Comparison of ENCODE assay signal across 11 mouse cellular contexts in the genomic region with DNA sequence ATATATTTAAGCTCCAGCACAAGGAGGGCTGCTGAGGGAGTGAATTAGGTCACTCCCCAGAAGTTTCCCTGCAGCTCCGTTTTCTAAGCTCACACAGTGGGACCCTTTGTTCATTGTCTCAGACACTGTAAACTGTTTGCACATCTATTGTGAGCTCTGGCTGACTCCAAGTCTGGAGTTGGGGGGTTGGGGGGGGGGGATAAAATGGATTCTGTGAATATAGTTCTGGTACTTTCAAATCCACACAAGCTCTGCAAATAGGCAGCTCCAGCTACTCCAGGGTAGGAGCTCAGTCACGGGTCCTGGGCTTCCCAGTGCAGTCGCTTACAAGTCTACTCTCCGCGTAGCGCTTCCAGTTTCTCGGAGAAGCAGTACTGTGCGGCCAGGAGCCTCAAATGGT.
DNase-seq lines count a peak whose midpoint lies in the region; ATAC-seq and TF ChIP-seq lines count a peak whose summit lies in the region.
"Had no signal": no experiment of that assay in that cellular context is flagged by ENCODE, and none has a peak within 500 bp of the region (broad histone marks: within the 10 kb centered on the region; RNA-seq: fewer than 3 reads in every experiment).

No protein-coding gene starts in this region.

- H3K4me1 ChIP-seq in heart, embryonic 13.5 days = peaks cover 50% of the 10 kb centered on the region
- no peaks in the 10 kb centered on the region for H3K4me1 ChIP-seq in hindbrain, embryonic 11.5 days (replicated peaks; ENCODE audit: control insufficient read depth, insufficient read depth, low read length)
- 0 out of 2 replicates have a peak, but pooled peaks cover 3% of the 10 kb centered on the region for H3K4me1 ChIP-seq in midbrain, postnatal 0 days (ENCODE audit: insufficient read depth, low read length)

- no peak overlapping the region for H3K4me3 ChIP-seq in heart, embryonic 13.5 days
- no peak overlapping the region for H3K4me3 ChIP-seq in hindbrain, embryonic 11.5 days (ENCODE audit: low read depth, low read length)
- no peak overlapping the region for H3K4me3 ChIP-seq in midbrain, postnatal 0 days (ENCODE audit: low read depth, low read length)

- DNase-seq in heart, postnatal 10 days = no peak
- DNase-seq in brain, adult 2 months (ENCODE audit: low read depth, low spot score) = peak; percentile 80
- peak; percentile 55 for DNase-seq in hindbrain, embryonic 11.5 days (ENCODE audit: low spot score)
- peak; percentile 65 for DNase-seq in midbrain, postnatal 0 days (ENCODE audit: low spot score)
- no peak for DNase-seq in gastrocnemius, postnatal 36 days
- no peak for DNase-seq in left cerebral cortex, postnatal 14 days (ENCODE audit: low spot score in 2 of 2)
- DNase-seq in frontal cortex, postnatal 14 days (ENCODE audit: low spot score in 2 of 2) = no peak
- DNase-seq: cerebellum, postnatal 10 days; gastrocnemius, postnatal 14 days; liver, postnatal 0 days had no signal

- no peaks in the 10 kb centered on the region for H3K27me3 ChIP-seq in heart, embryonic 13.5 days (replicated peaks)
- H3K27me3 ChIP-seq in hindbrain, embryonic 11.5 days (ENCODE audit: control insufficient read depth, insufficient read depth, low read length) = no peaks in the 10 kb centered on the region
- no peaks in the 10 kb centered on the region for H3K27me3 ChIP-seq in midbrain, postnatal 0 days (ENCODE audit: insufficient read depth, low read length)

- TF ChIP-seq CTCF in midbrain, postnatal 0 days (IDR thresholded peaks at IDR 0.05) = no peak

- no peak for ATAC-seq in heart, embryonic 13.5 days (ENCODE audit: extremely low read depth, insufficient number of reproducible peaks, low FRiP score, low TSS enrichment)
- peak; percentile 85 for ATAC-seq in hindbrain, embryonic 11.5 days (ENCODE audit: low FRiP score)
- peak; percentile 79 for ATAC-seq in midbrain, postnatal 0 days (ENCODE audit: low FRiP score)
- ATAC-seq: liver, postnatal 0 days had no signal

- H3K36me3 ChIP-seq in heart, embryonic 13.5 days = no peaks in the 10 kb centered on the region
- H3K36me3 ChIP-seq in hindbrain, embryonic 11.5 days (ENCODE audit: control insufficient read depth, insufficient read depth, low read length) = no peaks in the 10 kb centered on the region
- H3K36me3 ChIP-seq in midbrain, postnatal 0 days (ENCODE audit: insufficient read depth, low read length) = no peaks in the 10 kb centered on the region

- peak overlapping the region; percentile 32 for H3K4me2 ChIP-seq in heart, embryonic 13.5 days
- H3K4me2 ChIP-seq in hindbrain, embryonic 11.5 days (replicated peaks; ENCODE audit: low read depth, low read length) = no peak overlapping the region
- no peak overlapping the region for H3K4me2 ChIP-seq in midbrain, postnatal 0 days (ENCODE audit: low read depth, low read length, poor library complexity, severe bottlenecking)

- intact Hi-C loops in heart, postnatal 10 days (cut with DNase I) = no loop called here
- intact Hi-C loops in gastrocnemius, postnatal 36 days (cut with DNase I) = no loop called here
- intact Hi-C loops in left cerebral cortex, postnatal 14 days (cut with DNase I) = no loop called here

- 59% methylated on average over 8 of the region's 8 CpGs for WGBS in heart, embryonic 13.5 days
- WGBS in hindbrain, embryonic 11.5 days = 28% methylated on average over 8 of the region's 8 CpGs
- 16% methylated on average over 8 of the region's 8 CpGs for WGBS in midbrain, postnatal 0 days

- peak overlapping the region; percentile 73 for H3K27ac ChIP-seq in heart, embryonic 13.5 days (replicated peaks)
- H3K27ac ChIP-seq in hindbrain, embryonic 11.5 days (ENCODE audit: low read depth, low read length) = 0 out of 2 replicates have a peak overlapping the region, but pooled peaks have one; percentile 24
- H3K27ac ChIP-seq in midbrain, postnatal 0 days (ENCODE audit: low read depth, low read length) = 0 out of 2 replicates have a peak overlapping the region, but pooled peaks have one; percentile 34

- peak overlapping the region; percentile 44; the same call in 1 of the 2 replicates for H3K9ac ChIP-seq in heart, embryonic 13.5 days
- H3K9ac ChIP-seq in hindbrain, embryonic 11.5 days (ENCODE audit: low read depth, low read length) = no peak overlapping the region
- H3K9ac ChIP-seq in midbrain, postnatal 0 days (replicated peaks; ENCODE audit: low read length, poor library complexity, severe bottlenecking) = no peak overlapping the region
- H3K9ac ChIP-seq: liver, postnatal 0 days had no signal

- no peaks in the 10 kb centered on the region for H3K9me3 ChIP-seq in heart, embryonic 13.5 days
- H3K9me3 ChIP-seq in hindbrain, embryonic 11.5 days (ENCODE audit: control insufficient read depth, low read length) = no peaks in the 10 kb centered on the region
- no peaks in the 10 kb centered on the region for H3K9me3 ChIP-seq in midbrain, postnatal 0 days (ENCODE audit: low read length)

Comparison
In these comparisons a context has a peak if more than half of its experiments do, and no peak if none do; other contexts are left out.
1. DNase-seq: peak in brain, adult 2 months (single experiment), hindbrain, embryonic 11.5 days (single experiment) and midbrain, postnatal 0 days (single experiment); none in heart, postnatal 10 days (0 of 2), gastrocnemius, postnatal 36 days (0 of 2), left cerebral cortex, postnatal 14 days (0 of 2) and frontal cortex, postnatal 14 days (0 of 2).
2. Peak in every context shown above with its lines, with median percentiles within 50 percentile points of each other: H3K27ac ChIP-seq.